Mouse (Mus musculus) lung, embryonic 14.5 days (tissue): ENCODE data around the gene Vps45. TPM values are rescaled to one million over a fixed set of nuclear protein-coding genes. Genes with fewer than 3 reads are reported as not detected.

Source experiments
- ATAC-seq: fragments of 200-750 bp; cut with Nextera tagmentation; 2 replicates; pipeline ENCODE4 v1.8.0; 2017; ENCODE audit warnings: mild to moderate bottlenecking, moderate TSS enrichment, moderate library complexity; ENCODE audit not compliant: insufficient read depth
- DNase-seq: peaks from one replicate; pipeline ENCODE4 v3.0.0-alpha.2; 2015
- H3K27ac ChIP-seq: fragments of 300-500 bp; sonication (generic); 2 replicates; pipeline ENCODE4 v1.5.1; 2014; ENCODE audit warnings: low read depth, mild to moderate bottlenecking, moderate library complexity
- H3K27me3 ChIP-seq: fragments of 300-500 bp; sonication (generic); 2 replicates; pipeline ENCODE4 v1.6.1; 2014; ENCODE audit warnings: low read length, control low read depth; ENCODE audit not compliant: insufficient read depth
- H3K36me3 ChIP-seq: fragments of 300-500 bp; sonication (generic); 2 replicates; pipeline ENCODE4 v1.6.1; 2014; ENCODE audit warnings: control low read depth; ENCODE audit not compliant: insufficient read depth
- H3K4me1 ChIP-seq: fragments of 300-500 bp; sonication (generic); 2 replicates; pipeline ENCODE4 v1.6.1; 2014; ENCODE audit warnings: antibody characterized with exemption, control low read depth; ENCODE audit not compliant: insufficient read depth
- H3K4me2 ChIP-seq: fragments of 300-500 bp; sonication (generic); 2 replicates; pipeline ENCODE4 v1.6.1; 2014; ENCODE audit warnings: mild to moderate bottlenecking
- H3K4me3 ChIP-seq: fragments of 300-500 bp; sonication (generic); 2 replicates; pipeline ENCODE4 v1.5.1; 2014; ENCODE audit warnings: low read depth, low read length
- H3K9ac ChIP-seq: fragments of 300-500 bp; sonication (generic); 2 replicates; pipeline ENCODE4 v1.6.1; 2014
- H3K9me3 ChIP-seq: fragments of 300-500 bp; sonication (generic); 2 replicates; pipeline ENCODE4 v1.6.1; 2016; ENCODE audit warnings: low read depth, low read length, control low read depth
- CTCF ChIP-seq: IDR thresholded peaks from 2 replicates; pipeline ENCODE4 v1.5.1; 2016; ENCODE audit warnings: antibody characterized with exemption, low read depth
- WGBS: fragments of 180-500 bp; shearing (Covaris S2); extraction: QIAGEN DNeasy Blood & Tissue Kit; methylation state at CpG from one replicate; pipeline ENCODE4 v1.1.7; 2014; 5-methylcytosine and 5-hydroxymethylcytosine counted together
- polyA plus RNA-seq: library from polyadenylated mRNA; unstranded; fragments of >200 nt; fragmentation: Nextera tagmentation; extraction: Ambion mirVana; gene quantifications from 2 replicates; pipeline ENCODE4 v1.2.1, GENCODE M21; 2014

Vps45 gene
- polyA plus RNA-seq, 1 experiment from 2014 or later, result 18.6 TPM

DNA sequence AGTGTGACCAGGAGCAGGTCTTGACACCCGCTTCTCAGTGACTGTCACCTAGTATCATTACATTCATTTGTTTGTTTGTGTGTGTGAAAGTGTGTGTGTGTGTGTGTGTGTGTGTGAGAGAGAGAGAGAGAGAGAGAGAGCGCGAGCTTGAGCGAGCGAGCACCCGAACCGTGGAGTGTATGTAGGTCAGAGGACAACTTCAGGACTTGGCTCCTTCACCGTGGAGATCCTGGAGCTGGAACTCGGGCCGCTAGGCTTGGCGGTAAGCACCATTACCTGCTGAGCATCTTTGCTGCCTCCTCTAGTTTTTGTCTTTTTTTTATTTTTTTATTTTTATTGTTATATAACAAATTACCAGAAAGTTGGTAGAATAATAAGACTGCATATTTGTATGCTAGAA lies 28.5 kb downstream of the Vps45 start:
- Histone ChIP-seq H3K9me3 (no peaks in the 10 kb centered on the region), H3K4me3 (no peak overlapping the region), H3K9ac (no peak overlapping the region), H3K27ac (no peak overlapping the region), H3K4me2 (no peak overlapping the region), H3K4me1 (no peaks in the 10 kb centered on the region), H3K36me3 (0 out of 2 replicates have a peak, but pooled peaks cover 5% of the 10 kb centered on the region), H3K27me3 (no peaks in the 10 kb centered on the region)
- 88% methylated on average over 11 of the region's 11 CpGs for WGBS
- ATAC-seq (no peak), DNase-seq (no peak)
- TF ChIP-seq CTCF, result no peak

DNA sequence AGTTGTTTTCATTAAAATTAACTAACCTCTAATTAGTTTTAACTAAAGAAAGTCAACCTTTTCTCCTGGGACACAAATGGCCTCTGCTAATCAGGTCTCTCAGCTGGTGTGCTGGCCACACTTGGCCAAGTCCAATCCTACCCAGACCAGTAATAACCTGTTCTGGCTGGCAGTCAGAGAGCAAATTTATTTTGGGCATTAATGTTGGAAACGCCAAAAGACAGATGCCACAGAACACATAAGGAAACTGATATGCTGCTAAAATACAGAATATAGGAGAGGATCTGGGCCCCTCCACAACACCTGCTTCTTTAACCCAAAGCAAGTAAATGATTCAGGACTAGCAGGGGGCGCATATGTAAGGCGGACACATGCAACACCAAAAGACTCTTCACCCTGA lies 28.9 kb downstream of the Vps45 start:
- Histone ChIP-seq H3K4me2 (no peak overlapping the region), H3K4me3 (no peak overlapping the region), H3K27me3 (no peaks in the 10 kb centered on the region), H3K9me3 (no peaks in the 10 kb centered on the region), H3K9ac (no peak overlapping the region), H3K36me3 (0 out of 2 replicates have a peak, but pooled peaks cover 5% of the 10 kb centered on the region), H3K4me1 (no peaks in the 10 kb centered on the region), H3K27ac (no peak overlapping the region)
- 83% methylated on average over 3 of the region's 3 CpGs for WGBS
- ATAC-seq, result no peak
- TF ChIP-seq CTCF, result no peak
- no peak for DNase-seq

DNA sequence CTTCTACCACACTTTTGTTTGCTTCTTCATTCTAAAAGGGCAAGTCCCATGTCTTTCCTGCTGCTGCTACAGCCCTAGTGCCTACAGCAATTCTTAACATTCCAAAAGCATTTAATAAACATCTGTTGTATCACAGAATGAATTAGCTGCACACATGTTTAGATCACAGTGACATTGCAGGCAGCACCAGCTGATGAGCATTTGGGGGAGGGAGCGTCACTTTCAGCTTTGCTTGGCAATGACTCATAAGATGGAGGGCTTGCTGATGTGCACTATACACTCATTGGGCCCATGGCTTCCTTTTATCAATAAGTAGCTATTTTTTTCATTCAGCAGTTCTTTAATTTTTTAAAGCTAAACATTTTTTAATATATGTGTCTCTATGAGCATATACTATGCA lies 30.4 kb downstream of the Vps45 start:
- Histone ChIP-seq H3K4me2 (no peak overlapping the region), H3K9me3 (no peaks in the 10 kb centered on the region), H3K9ac (no peak overlapping the region), H3K4me1 (no peaks in the 10 kb centered on the region), H3K36me3 (0 out of 2 replicates have a peak, but pooled peaks cover 3% of the 10 kb centered on the region), H3K4me3 (no peak overlapping the region), H3K27ac (no peak overlapping the region), H3K27me3 (no peaks in the 10 kb centered on the region)
- TF ChIP-seq CTCF, result no peak
- no peak for ATAC-seq
- DNase-seq, result peak; percentile 56
- WGBS, result 63% methylated on average over 1 of the region's 1 CpGs

DNA sequence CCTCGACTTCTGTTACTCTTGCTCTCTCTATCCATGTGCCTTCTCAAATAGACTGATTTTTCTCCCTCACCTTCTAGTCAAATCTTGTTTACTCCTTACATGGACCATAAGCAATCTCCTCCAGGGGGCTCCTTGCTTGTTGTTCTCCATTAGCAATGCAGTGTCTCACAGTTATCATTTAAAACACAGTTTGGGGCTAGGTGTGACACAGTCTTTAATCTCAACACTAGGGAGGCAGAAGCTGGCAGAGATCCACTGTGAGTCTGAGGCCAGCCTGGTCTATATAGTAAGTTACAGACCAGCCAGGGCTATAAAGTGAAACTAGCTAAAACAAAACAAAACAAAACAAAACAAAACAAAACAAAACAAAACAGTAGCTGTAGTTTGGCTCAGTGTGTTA lies 31.1 kb downstream of the Vps45 start:
- H3K4me3 ChIP-seq, result no peak overlapping the region
- H3K27me3 ChIP-seq, result no peaks in the 10 kb centered on the region
- H3K4me1 ChIP-seq, result no peaks in the 10 kb centered on the region
- no peak overlapping the region for H3K9ac ChIP-seq
- ATAC-seq (no peak), DNase-seq (no peak)
- H3K36me3 ChIP-seq, result 0 out of 2 replicates have a peak, but pooled peaks cover 3% of the 10 kb centered on the region
- TF ChIP-seq CTCF, result no peak
- no peak overlapping the region for H3K27ac ChIP-seq
- H3K9me3 ChIP-seq, result no peaks in the 10 kb centered on the region
- no peak overlapping the region for H3K4me2 ChIP-seq
- WGBS, result 74% methylated on average over 1 of the region's 1 CpGs

DNA sequence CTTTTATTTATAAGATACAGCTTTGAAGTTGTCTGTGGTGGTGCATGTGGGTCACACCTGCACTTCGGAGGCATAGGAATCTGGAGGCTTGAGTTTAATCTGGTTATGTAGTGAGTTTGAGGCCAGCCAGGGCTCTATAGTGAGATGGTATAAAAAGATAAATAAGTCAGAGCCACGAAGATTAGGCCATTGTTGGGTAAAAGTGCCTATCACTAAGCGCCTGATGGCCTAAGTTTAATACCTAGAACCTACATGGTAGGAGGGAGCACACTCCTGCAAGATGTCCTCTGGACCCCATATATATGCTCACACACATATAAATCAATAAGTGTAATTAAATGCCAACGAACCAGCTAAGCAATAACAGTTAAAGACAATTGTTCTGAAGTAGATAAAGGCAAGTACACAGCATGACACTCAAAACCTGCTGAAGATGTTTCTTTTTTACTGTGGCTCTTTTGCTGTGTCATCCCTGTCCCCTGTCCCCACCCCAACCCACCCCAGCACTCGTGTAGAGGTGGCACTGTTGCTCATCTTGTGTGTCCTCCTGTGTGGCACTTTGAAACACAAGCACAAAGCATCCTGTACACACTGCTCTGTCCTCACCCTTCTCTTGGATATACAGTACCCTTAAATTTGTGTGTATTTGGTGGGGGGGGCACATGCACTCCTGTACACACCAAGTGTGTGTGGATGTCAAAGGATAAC lies 36.7 kb downstream of the Vps45 start:
- H3K9ac ChIP-seq, result no peak overlapping the region
- H3K27me3 ChIP-seq, result no peaks in the 10 kb centered on the region
- ATAC-seq (no peak), DNase-seq (no peak)
- no peaks in the 10 kb centered on the region for H3K9me3 ChIP-seq
- no peak overlapping the region for H3K4me2 ChIP-seq
- H3K4me3 ChIP-seq, result no peak overlapping the region
- TF ChIP-seq CTCF, result no peak
- no peaks in the 10 kb centered on the region for H3K36me3 ChIP-seq
- 67% methylated on average over 5 of the region's 5 CpGs for WGBS
- H3K4me1 ChIP-seq, result no peaks in the 10 kb centered on the region
- H3K27ac ChIP-seq, result no peak overlapping the region

DNA sequence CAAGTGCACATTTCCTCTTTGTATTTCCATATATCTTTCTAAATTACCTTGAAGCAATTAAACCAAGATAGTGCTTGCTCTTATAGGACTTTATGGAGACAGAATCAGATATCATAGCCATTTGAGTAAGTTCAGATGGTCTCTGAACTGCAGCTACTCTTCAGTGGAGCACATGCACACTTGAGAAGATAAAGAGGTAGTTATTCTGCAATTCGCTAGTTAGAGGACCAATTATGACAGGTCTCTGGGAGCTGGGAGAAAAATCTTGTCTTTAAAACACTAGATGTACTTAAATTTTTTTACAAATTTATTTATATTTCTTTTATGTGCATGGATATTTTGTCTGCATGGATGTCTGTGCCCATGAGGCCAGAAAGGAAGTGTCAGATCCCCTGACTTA lies 37.5 kb downstream of the Vps45 start:
- H3K9ac ChIP-seq, result no peak overlapping the region
- H3K27ac ChIP-seq, result no peak overlapping the region
- H3K4me1 ChIP-seq, result no peaks in the 10 kb centered on the region
- DNase-seq, result no peak
- no peaks in the 10 kb centered on the region for H3K27me3 ChIP-seq
- ATAC-seq, result no peak
- no peak overlapping the region for H3K4me2 ChIP-seq
- H3K36me3 ChIP-seq, result no peaks in the 10 kb centered on the region
- H3K9me3 ChIP-seq, result no peaks in the 10 kb centered on the region
- 84% methylated on average over 1 of the region's 1 CpGs for WGBS
- TF ChIP-seq CTCF, result no peak
- H3K4me3 ChIP-seq, result no peak overlapping the region

DNA sequence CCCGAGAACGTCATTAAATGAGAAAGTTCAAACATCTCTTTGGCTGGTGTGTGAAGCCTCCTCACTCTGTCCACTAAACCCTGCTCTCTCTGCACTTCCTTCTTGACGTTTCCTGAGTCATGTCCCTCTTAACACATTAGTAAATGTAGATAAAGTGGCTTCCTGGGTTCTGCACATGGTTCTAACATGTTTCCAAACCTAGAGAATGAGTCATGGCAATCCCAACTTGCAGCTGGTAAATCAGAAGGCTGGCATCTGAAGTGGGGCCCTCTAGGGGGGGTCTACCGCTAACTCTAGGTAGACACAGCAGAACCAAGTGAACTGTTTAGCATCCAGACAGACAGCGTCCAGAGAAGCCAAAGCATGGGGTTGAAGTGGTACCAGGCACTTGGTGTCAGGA lies 40.8 kb downstream of the Vps45 start:
- no peak for TF ChIP-seq CTCF
- Histone ChIP-seq H3K36me3 (no peaks in the 10 kb centered on the region), H3K9me3 (no peaks in the 10 kb centered on the region), H3K4me2 (no peak overlapping the region), H3K4me1 (no peaks in the 10 kb centered on the region), H3K27ac (no peak overlapping the region), H3K4me3 (no peak overlapping the region), H3K27me3 (no peaks in the 10 kb centered on the region), H3K9ac (no peak overlapping the region)
- 63% methylated on average over 5 of the region's 5 CpGs for WGBS
- ATAC-seq (no peak), DNase-seq (no peak)
